Mouse (Mus musculus) macrophage (primary cell): ENCODE results near the gene Trp53i13. TPM values are rescaled to one million over a fixed set of nuclear protein-coding genes. Genes with fewer than 3 reads are reported as not detected.
A peak's percentile ranks its signal among the peaks of the same experiment; 100 is the strongest.
"Not testable (repeated sequence)": the region's sequence is repeated elsewhere in the genome, so short reads cannot be mapped to it uniquely, and the experiment has no call there.

Experiments
- H3K27ac ChIP-seq: fragments of 350-480 bp; formaldehyde crosslinking; 2 replicates; pipeline ENCODE4 v1.9.0; 2021
- H3K36me3 ChIP-seq: fragments of 350-480 bp; formaldehyde crosslinking; 2 replicates; pipeline ENCODE4 v1.9.0; 2021; ENCODE audit errors: inconsistent target
- H3K4me3 ChIP-seq: fragments of 350-480 bp; formaldehyde crosslinking; 2 replicates; pipeline ENCODE4 v1.9.0; 2021; ENCODE audit errors: inconsistent target
- H3K79me2 ChIP-seq: fragments of 350-480 bp; formaldehyde crosslinking; 2 replicates; pipeline ENCODE4 v1.9.0; 2021; ENCODE audit errors: inconsistent target
- WGBS: methylation state at CpG from one replicate; pipeline ENCODE4 v1.1.7; 2026; ENCODE audit warnings: inconsistent platforms; ENCODE audit not compliant: missing documents; 5-methylcytosine and 5-hydroxymethylcytosine counted together
- polyA plus RNA-seq: library from polyadenylated mRNA; stranded (reverse); fragments of 250-400 nt; gene quantifications from 3 replicates; pipeline ENCODE4 v1.2.4, GENCODE M21; 2018; ENCODE audit warnings: inconsistent platforms
- total RNA-seq, 78 experiments: library from RNA; depleted of rRNA; stranded (reverse); fragments of 250-400 nt; gene quantifications; 1 replicate in 9 of 78; 2 replicates in 24 of 78; 3 replicates in 43 of 78; 4 replicates in 2 of 78; pipeline ENCODE4 v1.2.4; 2018; ENCODE audit warnings: inconsistent platforms in 56 of 78

Trp53i13 gene
- 1 to 10 TPM in 20 of 26 experiments, under 1 TPM in 4, not detected in 2; 0.58 to 8.6 (median 2.2) TPM for total RNA-seq (2018; cell fraction: chromatin; rRNA removed)
- total RNA-seq (2018; cell fraction: cytosol; rRNA removed) = 1 to 10 TPM; 1.8 to 6.2 (median 4.0) TPM
- 10 to 100 TPM in 1 of 26 experiments, 1 to 10 TPM in 25; 2.5 to 10.3 (median 5.9) TPM for total RNA-seq (2018; cell fraction: nucleus; rRNA removed)
- 1.8 to 4.6 TPM (median 4.5 TPM) in 3 replicates for polyA plus RNA-seq

- WGBS = 14% methylated on average over 38 of the region's 39 CpGs
- Histone ChIP-seq H3K4me3 (peak within 1 kb of the TSS; percentile 47), H3K27ac (no peak within 1 kb of the TSS), H3K36me3 (no peaks in the 10 kb centered on the region), H3K79me2 (peaks cover 5% of the 10 kb centered on the region; the same call in 1 of the 2 replicates)
Measured at GRCm38 (mm10) chr11:77515637-77516552, at the start of gene Trp53i13. Trp53i13 (minus strand) TSS chr11:77515980.

DNA sequence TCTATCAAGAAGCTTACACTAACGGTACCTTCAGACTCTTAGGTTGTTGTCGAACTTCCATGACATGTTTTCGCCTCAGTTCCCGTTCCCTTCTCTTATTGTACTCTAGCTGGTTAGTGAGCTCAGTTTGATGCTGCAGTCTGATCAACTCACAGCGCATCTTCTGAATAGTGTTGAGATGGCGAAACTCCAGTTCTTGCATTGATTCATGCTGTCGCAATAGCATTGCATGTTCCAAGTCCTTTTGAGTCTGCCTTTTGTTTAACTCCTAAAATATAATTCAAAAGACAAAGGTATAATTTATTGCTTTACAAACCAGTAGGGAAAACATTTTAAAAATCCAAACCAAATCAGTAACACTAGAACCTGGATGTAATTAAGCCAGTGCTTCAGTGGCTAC is 29.5 kb upstream of the Trp53i13 start:
- Histone ChIP-seq H3K36me3 (peaks cover 57% of the 10 kb centered on the region), H3K4me3 (no peak overlapping the region), H3K79me2 (no peaks in the 10 kb centered on the region), H3K27ac (no peak overlapping the region)
- WGBS = 85% methylated on average over 7 of the region's 7 CpGs

- H3K36me3 ChIP-seq = peaks cover 23% of the 10 kb centered on the region
Measured at GRCm38 (mm10) chr11:77532202-77532846, 16.5 kb upstream of the Trp53i13 start.

DNA sequence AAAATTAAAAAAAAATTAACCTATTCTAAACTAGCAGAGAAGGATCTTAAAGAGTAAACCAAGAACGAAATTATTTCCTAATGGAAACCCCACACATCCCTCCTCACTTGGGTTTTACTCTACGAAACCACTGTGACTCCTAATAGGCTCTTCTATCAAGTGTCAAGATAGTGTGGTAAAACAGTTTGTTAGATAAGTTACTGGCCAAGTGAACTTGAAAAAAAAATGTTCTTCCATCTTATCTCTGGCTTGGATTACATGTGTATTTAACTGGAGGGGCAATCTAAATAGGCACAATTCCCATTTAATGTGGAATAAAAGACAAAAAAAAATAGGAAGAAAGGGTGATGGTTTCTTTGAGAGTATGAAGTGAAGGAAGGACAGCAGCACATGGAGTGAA is 15.1 kb upstream of the Trp53i13 start:
- Histone ChIP-seq H3K27ac (no peak overlapping the region), H3K36me3 (peaks cover 9% of the 10 kb centered on the region; the same call in 1 of the 2 replicates), H3K4me3 (no peak overlapping the region), H3K79me2 (no peaks in the 10 kb centered on the region)
- WGBS = 100% methylated on average over 2 of the region's 2 CpGs

More at GRCm38 (mm10) chr11:77532202-77532846, 16.5 kb upstream of the Trp53i13 start:
- 68% methylated on average over 4 of the region's 4 CpGs for WGBS
- Histone ChIP-seq H3K79me2 (no peaks in the 10 kb centered on the region), H3K4me3 (no peak overlapping the region), H3K27ac (no peak overlapping the region)

- WGBS = 89% methylated on average over 3 of the region's 3 CpGs
- no peak overlapping the region for H3K27ac ChIP-seq
- no peaks in the 10 kb centered on the region for H3K36me3 ChIP-seq
- H3K79me2 ChIP-seq = no peaks in the 10 kb centered on the region
- no peak overlapping the region for H3K4me3 ChIP-seq
Measured at GRCm38 (mm10) chr11:77529644-77530043, 13.9 kb upstream of the Trp53i13 start.

DNA sequence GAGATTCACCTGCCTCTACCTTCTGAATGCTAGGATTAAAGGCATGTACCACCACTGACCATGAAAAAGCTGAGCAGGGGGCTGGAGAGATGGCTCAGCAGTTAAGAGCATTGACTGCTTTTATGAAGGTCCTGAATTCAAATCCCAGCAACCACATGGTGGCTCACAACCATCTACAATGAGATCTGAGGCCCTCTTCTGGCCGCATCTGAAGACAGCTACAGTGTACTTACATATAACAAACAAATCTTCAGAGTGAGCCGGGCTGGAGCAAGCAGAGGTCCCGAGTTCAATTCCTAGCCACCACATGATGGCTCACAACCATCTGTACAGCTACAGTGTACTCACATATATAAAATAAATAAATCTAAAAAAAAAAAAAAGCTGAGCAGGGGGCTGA is 12.6 kb upstream of the Trp53i13 start:
- H3K79me2 ChIP-seq, H3K27ac ChIP-seq, H3K4me3 ChIP-seq, H3K36me3 ChIP-seq: not testable (repeated sequence)
- 93% methylated on average over 3 of the region's 3 CpGs for WGBS

GRCm38 (mm10) chr11:77525804-77526486 is 10.2 kb upstream of the Trp53i13 start:
- Histone ChIP-seq H3K4me3 (no peak overlapping the region), H3K36me3 (no peaks in the 10 kb centered on the region), H3K27ac (no peak overlapping the region), H3K79me2 (no peaks in the 10 kb centered on the region)
- 100% methylated on average over 3 of the region's 3 CpGs for WGBS

- peaks cover 5% of the 10 kb centered on the region; the same call in 1 of the 2 replicates for H3K79me2 ChIP-seq
- H3K27ac ChIP-seq = peak overlapping the region; percentile 67
- no peaks in the 10 kb centered on the region for H3K36me3 ChIP-seq
- 16% methylated on average over 5 of the region's 5 CpGs for WGBS
- no peak overlapping the region for H3K4me3 ChIP-seq
Measured at GRCm38 (mm10) chr11:77520601-77521529, 5.1 kb upstream of the Trp53i13 start.

GRCm38 (mm10) chr11:77519043-77519442 is 3.3 kb upstream of the Trp53i13 start, which contains the start of gene Gm10392:
Gm10392 (minus strand) TSS chr11:77519198.
- H3K4me3 ChIP-seq = no peak within 1 kb of the TSS
- WGBS = 5% methylated on average over 4 of the region's 5 CpGs
- H3K79me2 ChIP-seq = peaks cover 5% of the 10 kb centered on the region; the same call in 1 of the 2 replicates
- H3K36me3 ChIP-seq = no peaks in the 10 kb centered on the region
- H3K27ac ChIP-seq = peak within 1 kb of the TSS; percentile 67

GRCm38 (mm10) chr11:77518051-77518798 is 2.4 kb upstream of the Trp53i13 start:
- Histone ChIP-seq H3K79me2 (peaks cover 5% of the 10 kb centered on the region; the same call in 1 of the 2 replicates), H3K4me3 (no peak overlapping the region), H3K36me3 (no peaks in the 10 kb centered on the region), H3K27ac (peak overlapping the region; percentile 67)
- 47% methylated on average over 27 of the region's 27 CpGs for WGBS

DNA sequence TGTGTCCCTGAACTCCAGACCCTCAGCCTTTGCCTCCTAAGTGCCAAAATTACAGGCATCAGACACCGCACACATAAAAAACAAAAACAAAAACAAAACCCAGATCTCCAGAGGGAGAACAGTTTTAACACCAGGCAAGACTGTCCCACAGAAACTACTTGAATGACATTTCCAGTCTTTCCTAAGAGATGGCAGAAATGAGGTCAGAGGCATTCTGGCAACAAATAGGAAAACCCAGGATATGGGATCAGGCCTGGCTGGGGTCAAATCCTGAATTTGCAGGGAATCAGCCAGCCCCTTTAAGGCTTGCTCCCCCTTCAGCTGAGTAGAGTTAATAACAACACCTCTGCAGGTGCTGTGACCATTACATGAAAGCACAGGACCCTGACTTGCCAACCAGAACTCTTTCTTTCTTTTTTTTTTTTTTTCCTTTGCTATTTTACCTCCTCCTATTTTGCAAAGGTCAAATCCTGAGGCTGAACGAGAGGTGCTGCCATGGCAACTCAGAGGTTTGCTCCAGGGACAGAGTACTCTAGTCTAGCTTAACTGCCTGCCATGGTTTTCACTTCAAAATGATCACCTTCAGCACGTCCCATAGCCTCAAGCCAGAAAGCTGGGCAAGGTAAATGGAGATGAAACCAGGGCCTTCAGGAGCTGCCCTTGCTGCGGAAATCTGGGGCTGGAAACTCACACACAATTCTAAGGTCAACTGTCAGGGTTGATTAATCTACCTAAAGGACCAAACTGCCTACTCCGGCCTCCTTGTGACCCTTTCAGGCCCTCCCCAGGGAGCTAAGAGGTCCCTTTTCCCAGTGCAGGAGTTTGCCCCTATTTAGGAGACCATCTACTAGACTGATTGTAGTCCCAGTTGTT is 1.0 kb upstream of the Trp53i13 start:
- Histone ChIP-seq H3K79me2 (peaks cover 5% of the 10 kb centered on the region; the same call in 1 of the 2 replicates), H3K36me3 (no peaks in the 10 kb centered on the region), H3K27ac (no peak overlapping the region), H3K4me3 (no peak overlapping the region)
- WGBS = 85% methylated on average over 5 of the region's 5 CpGs
